In the genomic region with DNA sequence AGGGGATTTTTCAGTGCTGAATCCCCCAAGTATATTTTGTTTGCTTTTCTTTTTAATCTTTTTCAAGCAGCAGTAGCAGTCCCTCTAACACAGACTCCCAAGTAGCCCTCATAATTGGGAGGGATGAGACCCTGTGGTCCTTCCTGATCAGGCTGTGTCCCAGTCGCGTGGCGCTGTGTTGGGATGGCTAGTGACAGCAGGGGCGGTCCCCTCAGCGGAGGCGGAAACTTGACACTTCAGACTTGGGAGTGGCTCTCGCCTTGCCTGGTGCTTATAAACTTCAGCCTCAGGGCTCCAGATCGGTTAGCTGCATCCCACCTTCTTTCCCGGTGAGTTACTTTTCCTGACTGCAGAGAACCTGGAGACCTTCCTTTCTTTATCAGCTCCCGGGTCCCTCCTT, we compare ENCODE assay signal across 8 mouse cellular contexts. TPM values are rescaled to one million over a fixed set of nuclear protein-coding genes. Genes with fewer than 3 reads are reported as not detected.
A peak's percentile ranks its signal among the peaks of the same experiment; 100 is the strongest.
DNase-seq lines count a peak whose midpoint lies in the region; ATAC-seq and TF ChIP-seq lines count a peak whose summit lies in the region.

No protein-coding gene starts in this region.

- H3K9me3 ChIP-seq in hindbrain, postnatal 0 days (ENCODE audit: low read length) = no peaks in the 10 kb centered on the region
- no peaks in the 10 kb centered on the region for H3K9me3 ChIP-seq in liver, embryonic 13.5 days (replicated peaks)

- H3K27me3 ChIP-seq in hindbrain, postnatal 0 days (ENCODE audit: insufficient read depth, low read length) = peaks cover 4% of the 10 kb centered on the region
- H3K27me3 ChIP-seq in liver, embryonic 13.5 days = peaks cover 8% of the 10 kb centered on the region; the same call in 1 of the 2 replicates

- peak overlapping the region; percentile 56 for H3K4me2 ChIP-seq in hindbrain, postnatal 0 days (ENCODE audit: low read depth, low read length)
- H3K4me2 ChIP-seq in liver, embryonic 13.5 days = peak overlapping the region; percentile 92

- no peaks in the 10 kb centered on the region for H3K36me3 ChIP-seq in hindbrain, postnatal 0 days (ENCODE audit: insufficient read depth, low read length)
- no peaks in the 10 kb centered on the region for H3K36me3 ChIP-seq in liver, embryonic 13.5 days

- peaks cover 7% of the 10 kb centered on the region; the same call in 1 of the 2 replicates for H3K4me1 ChIP-seq in hindbrain, postnatal 0 days (ENCODE audit: insufficient read depth, low read length)
- peaks cover 31% of the 10 kb centered on the region for H3K4me1 ChIP-seq in liver, embryonic 13.5 days (replicated peaks)

- no peak for TF ChIP-seq CTCF in hindbrain, postnatal 0 days (IDR thresholded peaks at IDR 0.05; ENCODE audit: low read depth)

- peak overlapping the region; percentile 42; the same call in 1 of the 2 replicates for H3K27ac ChIP-seq in hindbrain, postnatal 0 days
- no peak overlapping the region for H3K27ac ChIP-seq in liver, embryonic 13.5 days

- 1% methylated on average over 10 of the region's 10 CpGs for WGBS in hindbrain, postnatal 0 days
- under 1% methylated on average over 10 of the region's 10 CpGs for WGBS in liver, embryonic 13.5 days (ENCODE audit: insufficient replicate concordance)

- peak; percentile 54 for ATAC-seq in hindbrain, postnatal 0 days
- ATAC-seq in liver, embryonic 13.5 days (ENCODE audit: low read depth) = peak; percentile 86

- peak; percentile 48 for DNase-seq in layer of hippocampus, adult 11-12 months (ENCODE audit: low spot score)
- DNase-seq in layer of hippocampus, adult 9-10 months (ENCODE audit: low spot score) = no peak
- DNase-seq in c-Kit-positive CD71-negative TER-119-negative erythroid progenitor cells, embryonic 14.5 days (ENCODE audit: low read depth) = peak; percentile 38
- DNase-seq in gastrocnemius, postnatal 10 days = peak; percentile 60
- DNase-seq in hindbrain, postnatal 0 days (ENCODE audit: low spot score) = peak; percentile 28
- DNase-seq in liver, embryonic 13.5 days = peak; percentile 60
- peak; percentile 66 for DNase-seq in naive thymus-derived CD4-positive, alpha-beta T cell, adult 2 months (ENCODE audit: low read depth)
- DNase-seq in thymus, postnatal 10 days (ENCODE audit: low spot score in 2 of 2) = peak; percentile 41 to 58

- H3K9ac ChIP-seq in hindbrain, postnatal 0 days (replicated peaks; ENCODE audit: low read length) = 0 out of 2 replicates have a peak overlapping the region, but pooled peaks have one; percentile 13
- peak overlapping the region; percentile 70 for H3K9ac ChIP-seq in liver, embryonic 13.5 days

- H3K4me3 ChIP-seq in hindbrain, postnatal 0 days (ENCODE audit: low read length) = peak overlapping the region; percentile 26
- H3K4me3 ChIP-seq in liver, embryonic 13.5 days (replicated peaks) = peak overlapping the region; percentile 64

RNA-seq across cellular contexts. Expression of gene S100a13, which starts 0.5 kb away (rescaled TPM):
- total RNA-seq in gastrocnemius, postnatal 10 days (2021) = 10 to 100 TPM; 15.8 to 17.9 TPM
- 5.2 and 10.9 TPM in 2 replicates for total RNA-seq in hindbrain, postnatal 0 days (2014; rRNA removed)
- polyA plus RNA-seq in hindbrain, postnatal 0 days (2015; fragmentation: Nextera tagmentation; extraction: Ambion mirVana) = 37.9 and 41.4 TPM in 2 replicates
- polyA plus RNA-seq in liver, embryonic 13.5 days (2015; fragmentation: Nextera tagmentation; extraction: Ambion mirVana) = 19.8 and 20.6 TPM in 2 replicates

RNA-seq across cellular contexts. Expression of gene S100a1, which starts 0.5 kb away (rescaled TPM):
- 10 to 100 TPM; 37.5 to 44.2 TPM for total RNA-seq in gastrocnemius, postnatal 10 days (2021)
- 27.7 and 28.1 TPM in 2 replicates for total RNA-seq in hindbrain, postnatal 0 days (2014; rRNA removed)
- 88.9 and 93.6 TPM in 2 replicates for polyA plus RNA-seq in hindbrain, postnatal 0 days (2015; fragmentation: Nextera tagmentation; extraction: Ambion mirVana)
- polyA plus RNA-seq in liver, embryonic 13.5 days (2015; fragmentation: Nextera tagmentation; extraction: Ambion mirVana) = 14.7 and 16.0 TPM in 2 replicates

RNA-seq across cellular contexts. Expression of gene Chtop, which starts 5.4 kb away (rescaled TPM):
- 100 to 1,000 TPM; 103 to 108 TPM for total RNA-seq in gastrocnemius, postnatal 10 days (2021)
- 210 and 220 TPM in 2 replicates for total RNA-seq in hindbrain, postnatal 0 days (2014; rRNA removed)
- 162 and 165 TPM in 2 replicates for polyA plus RNA-seq in hindbrain, postnatal 0 days (2015; fragmentation: Nextera tagmentation; extraction: Ambion mirVana)
- 65.8 and 72.5 TPM in 2 replicates for polyA plus RNA-seq in liver, embryonic 13.5 days (2015; fragmentation: Nextera tagmentation; extraction: Ambion mirVana)

RNA-seq across cellular contexts. Expression of gene S100a14, which starts 12.0 kb away (rescaled TPM):
- under 1 TPM in 1 of 2 experiments, not detected in 1; 0.23 TPM for total RNA-seq in gastrocnemius, postnatal 10 days (2021)
- total RNA-seq in hindbrain, postnatal 0 days (2014; rRNA removed) = not detected in 2 replicates
- 0.29 TPM in 1 of 2 replicates, not detected in the other for polyA plus RNA-seq in hindbrain, postnatal 0 days (2015; fragmentation: Nextera tagmentation; extraction: Ambion mirVana)
- not detected in 2 replicates for polyA plus RNA-seq in liver, embryonic 13.5 days (2015; fragmentation: Nextera tagmentation; extraction: Ambion mirVana)

RNA-seq across cellular contexts. Expression of gene S100a16, which starts 22.4 kb away (rescaled TPM):
- 100 to 1,000 TPM; 124 to 128 TPM for total RNA-seq in gastrocnemius, postnatal 10 days (2021)
- 87.0 and 90.9 TPM in 2 replicates for total RNA-seq in hindbrain, postnatal 0 days (2014; rRNA removed)
- polyA plus RNA-seq in hindbrain, postnatal 0 days (2015; fragmentation: Nextera tagmentation; extraction: Ambion mirVana) = 103 and 115 TPM in 2 replicates
- 26.4 and 27.4 TPM in 2 replicates for polyA plus RNA-seq in liver, embryonic 13.5 days (2015; fragmentation: Nextera tagmentation; extraction: Ambion mirVana)
